Mouse (Mus musculus) limb, embryonic 14.5 days (tissue): ENCODE results near the gene Med27. TPM values are rescaled to one million over a fixed set of nuclear protein-coding genes. Genes with fewer than 3 reads are reported as not detected.

Source experiments
- ATAC-seq: fragments of 200-750 bp; cut with Nextera tagmentation; 2 replicates; pipeline ENCODE4 v1.8.0; 2017; ENCODE audit warnings: low read depth, moderate number of reproducible peaks, moderate TSS enrichment; ENCODE audit not compliant: low FRiP score
- DNase-seq: peaks from one replicate; pipeline ENCODE4 v3.0.0-alpha.2; 2015; ENCODE audit warnings: low spot score
- H3K27ac ChIP-seq: fragments of 300-500 bp; sonication (generic); replicated peaks from 2 replicates; pipeline ENCODE4 v1.5.1; 2014; ENCODE audit warnings: low read depth, mild to moderate bottlenecking, low read length, moderate library complexity, mixed read lengths
- H3K27me3 ChIP-seq: fragments of 300-500 bp; sonication (generic); 2 replicates; pipeline ENCODE4 v1.6.1; 2014; ENCODE audit warnings: low read length, mixed read lengths; ENCODE audit not compliant: control insufficient read depth, insufficient read depth
- H3K36me3 ChIP-seq: fragments of 300-500 bp; sonication (generic); 2 replicates; pipeline ENCODE4 v1.6.1; 2014; ENCODE audit warnings: mild to moderate bottlenecking, low read length, moderate library complexity, mixed read lengths; ENCODE audit not compliant: control insufficient read depth, insufficient read depth
- H3K4me1 ChIP-seq: fragments of 300-500 bp; sonication (generic); 2 replicates; pipeline ENCODE4 v1.6.1; 2014; ENCODE audit warnings: antibody characterized with exemption, low read length, mixed read lengths; ENCODE audit not compliant: control insufficient read depth, insufficient read depth
- H3K4me2 ChIP-seq: fragments of 300-500 bp; sonication (generic); replicated peaks from 2 replicates; pipeline ENCODE4 v1.6.1; 2014; ENCODE audit warnings: low read depth, mild to moderate bottlenecking, low read length, moderate library complexity; ENCODE audit not compliant: severe bottlenecking
- H3K4me3 ChIP-seq: fragments of 300-500 bp; sonication (generic); replicated peaks from 2 replicates; pipeline ENCODE4 v1.5.1; 2014; ENCODE audit warnings: low read length
- H3K9ac ChIP-seq: fragments of 300-500 bp; sonication (generic); 2 replicates; pipeline ENCODE4 v1.6.1; 2014; ENCODE audit warnings: mild to moderate bottlenecking, low read depth, low read length, moderate library complexity; ENCODE audit not compliant: severe bottlenecking
- H3K9me3 ChIP-seq: fragments of 300-500 bp; sonication (generic); 2 replicates; pipeline ENCODE4 v1.6.1; 2016; ENCODE audit warnings: low read length; ENCODE audit not compliant: control insufficient read depth
- POLR2A ChIP-seq: fragments of 200-500 bp; IDR thresholded peaks from 2 replicates; pipeline ENCODE4 v1.8.0; 2012; ENCODE audit warnings: inconsistent platforms, mild to moderate bottlenecking, moderate library complexity, borderline replicate concordance; ENCODE audit not compliant: insufficient read depth, insufficient read length; ENCODE audit errors: extremely low read depth
- WGBS: fragments of 180-500 bp; shearing (Covaris S2); extraction: QIAGEN DNeasy Blood & Tissue Kit; methylation state at CpG from one replicate; pipeline ENCODE4 v1.1.7; 2014; 5-methylcytosine and 5-hydroxymethylcytosine counted together
- polyA plus RNA-seq, 2 experiments: library from polyadenylated mRNA; depleted of rRNA in 1 of 2; stranded (reverse) in 1 of 2; unstranded in 1 of 2; fragments of >200 nt; fragmentation: Nextera tagmentation in 1 of 2; extraction: Ambion mirVana in 1 of 2; gene quantifications; 2 replicates each; pipeline versions ENCODE4 v1.2.1 to v1.2.3; 2012 to 2014

The Med27 gene
- polyA plus RNA-seq, 2 experiments: 45.6 to 49.4 TPM

- 36% methylated on average over 4 of the region's 4 CpGs for WGBS
- ATAC-seq (no peak), DNase-seq (no peak)
- Histone ChIP-seq H3K4me3 (no peak overlapping the region), H3K9me3 (no peaks in the 10 kb centered on the region), H3K9ac (no peak overlapping the region), H3K27ac (no peak overlapping the region), H3K36me3 (no peaks in the 10 kb centered on the region), H3K27me3 (no peaks in the 10 kb centered on the region), H3K4me2 (no peak overlapping the region), H3K4me1 (peaks cover 4% of the 10 kb centered on the region; the same call in 1 of the 2 replicates)
- TF ChIP-seq POLR2A: no peak
Measured at GRCm38 (mm10) chr2:29381683-29382082, 35.1 kb downstream of the Med27 start.

GRCm38 (mm10) chr2:29382583-29382982, 36.0 kb downstream of the Med27 start:
- 81% methylated on average over 4 of the region's 4 CpGs for WGBS
- Histone ChIP-seq H3K9ac (no peak overlapping the region), H3K36me3 (no peaks in the 10 kb centered on the region), H3K27me3 (no peaks in the 10 kb centered on the region), H3K4me2 (no peak overlapping the region), H3K9me3 (no peaks in the 10 kb centered on the region), H3K4me1 (peaks cover 4% of the 10 kb centered on the region; the same call in 1 of the 2 replicates), H3K27ac (no peak overlapping the region), H3K4me3 (no peak overlapping the region)
- ATAC-seq: no peak
- no peak for TF ChIP-seq POLR2A
- DNase-seq: no peak

GRCm38 (mm10) chr2:29383133-29383532, 36.5 kb downstream of the Med27 start:
- Histone ChIP-seq H3K36me3 (no peaks in the 10 kb centered on the region), H3K4me2 (no peak overlapping the region), H3K4me1 (peaks cover 4% of the 10 kb centered on the region; the same call in 1 of the 2 replicates), H3K27ac (no peak overlapping the region), H3K27me3 (no peaks in the 10 kb centered on the region), H3K9me3 (no peaks in the 10 kb centered on the region), H3K9ac (no peak overlapping the region), H3K4me3 (no peak overlapping the region)
- no peak for TF ChIP-seq POLR2A
- ATAC-seq (no peak), DNase-seq (no peak)

- ATAC-seq (no peak), DNase-seq (no peak)
- Histone ChIP-seq H3K27me3 (no peaks in the 10 kb centered on the region), H3K4me2 (no peak overlapping the region), H3K4me1 (peaks cover 4% of the 10 kb centered on the region; the same call in 1 of the 2 replicates), H3K9ac (no peak overlapping the region), H3K9me3 (no peaks in the 10 kb centered on the region), H3K36me3 (no peaks in the 10 kb centered on the region), H3K4me3 (no peak overlapping the region), H3K27ac (no peak overlapping the region)
- TF ChIP-seq POLR2A: no peak
- WGBS: 28% methylated on average over 10 of the region's 10 CpGs
Measured at GRCm38 (mm10) chr2:29385405-29385804, 38.8 kb downstream of the Med27 start.

GRCm38 (mm10) chr2:29387268-29387667, 40.6 kb downstream of the Med27 start:
- TF ChIP-seq POLR2A: no peak
- Histone ChIP-seq H3K9me3 (no peaks in the 10 kb centered on the region), H3K27me3 (no peaks in the 10 kb centered on the region)

GRCm38 (mm10) chr2:29388937-29389336, 42.3 kb downstream of the Med27 start:
- Histone ChIP-seq H3K4me2 (no peak overlapping the region), H3K4me3 (no peak overlapping the region), H3K9me3 (no peaks in the 10 kb centered on the region), H3K9ac (no peak overlapping the region), H3K36me3 (no peaks in the 10 kb centered on the region), H3K27me3 (no peaks in the 10 kb centered on the region), H3K4me1 (peaks cover 5% of the 10 kb centered on the region; the same call in 1 of the 2 replicates), H3K27ac (no peak overlapping the region)
- ATAC-seq: no peak
- no peak for DNase-seq
- 90% methylated on average over 7 of the region's 7 CpGs for WGBS
- TF ChIP-seq POLR2A: no peak

More at GRCm38 (mm10) chr2:29387268-29387667, 40.6 kb downstream of the Med27 start:
- H3K4me2 ChIP-seq: no peak overlapping the region
- DNase-seq (no peak), ATAC-seq (no peak)
- H3K36me3 ChIP-seq: no peaks in the 10 kb centered on the region
- H3K4me1 ChIP-seq: peaks cover 4% of the 10 kb centered on the region; the same call in 1 of the 2 replicates
- no peak overlapping the region for H3K4me3 ChIP-seq
- H3K9ac ChIP-seq: no peak overlapping the region
- 94% methylated on average over 2 of the region's 2 CpGs for WGBS
- no peak overlapping the region for H3K27ac ChIP-seq
